Mouse (Mus musculus) E14TG2a.4 (cell line): ENCODE data around the gene Sdk2.

Experiments
- CTCF ChIP-seq: conservative IDR thresholded peaks from 2 replicates; pipeline ENCODE4 v1.5.1; 2014; ENCODE audit warnings: low read length
- POU5F1 ChIP-seq: IDR thresholded peaks from 2 replicates; pipeline ENCODE4 v1.6.1; 2014; ENCODE audit warnings: low read length, borderline replicate concordance

DNA sequence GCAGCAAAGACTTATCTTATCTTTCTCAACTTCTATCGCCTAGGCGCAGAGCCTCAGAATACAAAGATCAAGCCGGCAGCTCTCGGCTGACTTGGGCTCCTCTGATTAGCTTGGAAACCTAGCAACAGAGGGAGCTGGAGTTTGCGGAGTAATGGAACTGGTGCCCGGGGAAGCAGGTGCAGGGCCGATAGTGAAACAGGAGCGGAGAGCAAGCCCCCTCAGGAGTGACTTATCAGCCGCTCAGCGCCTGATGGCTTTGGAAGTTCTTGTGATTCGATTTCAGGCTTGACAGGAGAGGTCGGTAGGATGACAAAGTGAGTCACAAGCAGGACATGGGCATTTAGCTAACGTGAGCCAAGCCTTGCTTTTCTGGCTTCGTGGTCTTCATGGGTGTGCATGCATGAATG, 267.8 kb downstream of the Sdk2 start:
- TF ChIP-seq CTCF (no peak), POU5F1 (no peak)
